Mouse (Mus musculus) cerebellum, adult 9-10 months (tissue): ENCODE measurements around the gene Trim62.

Experiments used
- DNase-seq: peaks from one replicate; pipeline ENCODE4 v3.0.0; 2022

The Trim62 gene

GRCm38 (mm10) chr4:128887026-128887425, 3.6 kb downstream of the Trim62 start:
- DNase-seq = no peak

- DNase-seq = peak; percentile 98
Measured at GRCm38 (mm10) chr4:128887641-128888091, 4.3 kb downstream of the Trim62 start.

GRCm38 (mm10) chr4:128888436-128888990, 5.1 kb downstream of the Trim62 start:
- DNase-seq = no peak

- peak; percentile 63 for DNase-seq
Measured at GRCm38 (mm10) chr4:128889752-128890630, 6.6 kb downstream of the Trim62 start.

GRCm38 (mm10) chr4:128891157-128891556, 7.8 kb downstream of the Trim62 start:
- DNase-seq = peak; percentile 98

GRCm38 (mm10) chr4:128891746-128892145, 8.4 kb downstream of the Trim62 start:
- peak; percentile 69 for DNase-seq

- no peak for DNase-seq
Measured at GRCm38 (mm10) chr4:128892188-128892587, 8.8 kb downstream of the Trim62 start.

GRCm38 (mm10) chr4:128894112-128894511, 10.7 kb downstream of the Trim62 start:
- DNase-seq = peak; percentile 55

- DNase-seq = peak; percentile 56
Measured at GRCm38 (mm10) chr4:128895841-128896240, 12.5 kb downstream of the Trim62 start.

- DNase-seq = no peak
Measured at GRCm38 (mm10) chr4:128896667-128897066, 13.3 kb downstream of the Trim62 start.

GRCm38 (mm10) chr4:128897911-128898421, 14.6 kb downstream of the Trim62 start:
- DNase-seq = peak; percentile 80

GRCm38 (mm10) chr4:128899332-128899731, 16.0 kb downstream of the Trim62 start:
- DNase-seq = peak; percentile 88

- peak; percentile 52 for DNase-seq
Measured at GRCm38 (mm10) chr4:128900484-128900883, 17.1 kb downstream of the Trim62 start.

- DNase-seq = peak; percentile 94
Measured at GRCm38 (mm10) chr4:128902390-128902789, 19.0 kb downstream of the Trim62 start.

GRCm38 (mm10) chr4:128904035-128904800, 20.8 kb downstream of the Trim62 start:
- DNase-seq = peak; percentile 75

- peak; percentile 34 for DNase-seq
Measured at GRCm38 (mm10) chr4:128905251-128905650, 21.9 kb downstream of the Trim62 start.

- DNase-seq = no peak
Measured at GRCm38 (mm10) chr4:128906757-128907156, 23.4 kb downstream of the Trim62 start.

- peak; percentile 57 for DNase-seq
Measured at GRCm38 (mm10) chr4:128907238-128907968, 24.0 kb downstream of the Trim62 start.

GRCm38 (mm10) chr4:128908586-128909377, 25.4 kb downstream of the Trim62 start:
- DNase-seq = peak; percentile 84

- DNase-seq = peak; percentile 75
Measured at GRCm38 (mm10) chr4:128909378-128909831, 26.0 kb downstream of the Trim62 start.
